Mouse (Mus musculus): ENCODE measurements around the gene P2ry10.

DNA sequence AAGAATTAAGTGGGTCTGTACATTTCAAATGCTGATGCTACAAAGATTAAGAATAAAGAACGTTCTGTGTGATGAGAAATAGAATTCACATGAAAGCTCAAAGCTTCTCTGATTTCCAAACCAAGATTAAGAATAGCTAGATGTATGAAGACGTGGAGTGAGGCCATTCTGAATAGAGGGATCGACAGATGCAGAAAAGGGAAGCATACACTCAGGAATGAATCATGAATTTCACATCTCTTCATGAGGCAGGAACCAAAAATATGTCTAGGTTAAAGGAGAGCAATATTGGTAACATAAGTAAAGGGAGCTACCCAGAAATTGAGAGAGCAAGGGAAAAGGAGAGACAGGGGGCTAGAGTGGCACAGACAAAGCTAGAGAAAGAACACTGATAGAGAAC lies 7.3 kb downstream of the P2ry10 start:
- no peak for TF ChIP-seq CTCF (IDR thresholded peaks at IDR 0.05; ENCODE audit: extremely low read depth, insufficient read depth, insufficient read length, insufficient replicate concordance)
- no peak for TF ChIP-seq POLR2A (IDR thresholded peaks at IDR 0.05; ENCODE audit: low read depth, low read length)

Data from spleen, adult 2 months (tissue).